Mouse (Mus musculus) CH12.LX (cell line): ENCODE data around the gene Ndufs2. TPM values are rescaled to one million over a fixed set of nuclear protein-coding genes. Genes with fewer than 3 reads are reported as not detected.

Experiments
- DNase-seq: peaks from one replicate; pipeline ENCODE4 v3.0.0-alpha.2; 2013; ENCODE audit errors: extremely low read depth
- H3K27ac ChIP-seq: 2 replicates; pipeline ENCODE4 v1.5.1; 2012; ENCODE audit warnings: low read depth, mild to moderate bottlenecking, control low read depth, moderate library complexity; ENCODE audit not compliant: insufficient read depth
- H3K27me3 ChIP-seq: replicated peaks from 2 replicates; pipeline ENCODE3; 2012; ENCODE audit warnings: inconsistent platforms
- H3K36me3 ChIP-seq, 2 experiments: replicated peaks in 1 of 2; 2 replicates each; pipeline versions ENCODE3 to v1.6.1; 2012; ENCODE audit warnings: inconsistent platforms in 1 of 2, low read length in 1 of 2, mild to moderate bottlenecking in 1 of 2, mixed read lengths in 1 of 2, moderate library complexity in 1 of 2; ENCODE audit not compliant: control insufficient read depth in 1 of 2, insufficient read depth in 1 of 2
- H3K4me1 ChIP-seq, 2 experiments: 2 replicates each; pipeline ENCODE4 v1.6.1; 2012; ENCODE audit warnings: inconsistent platforms in 1 of 2, moderate library complexity in 1 of 2; ENCODE audit not compliant: insufficient read depth in 2 of 2, control insufficient read depth in 1 of 2
- H3K4me2 ChIP-seq: 2 replicates; pipeline ENCODE4 v1.6.1; 2012; ENCODE audit warnings: low read depth, mild to moderate bottlenecking, control low read depth; ENCODE audit not compliant: poor library complexity, insufficient read depth, severe bottlenecking
- H3K4me3 ChIP-seq, 3 experiments: fragments of 150-350 bp in 1 of 3; sonication (generic) in 1 of 3; replicated peaks in 1 of 3; 2 replicates each; pipeline versions ENCODE3 to v1.5.1; 2011 to 2012; ENCODE audit warnings: low read depth in 2 of 3, low read length in 2 of 3, mild to moderate bottlenecking in 2 of 3, moderate library complexity in 2 of 3, control low read depth in 1 of 3, improper control_type of control experiment in 1 of 3, inconsistent platforms in 1 of 3, mixed read lengths in 1 of 3; ENCODE audit not compliant: poor library complexity in 1 of 3
- H3K79me2 ChIP-seq: replicated peaks from 2 replicates; pipeline ENCODE4 v1.6.1; 2012; ENCODE audit warnings: mild to moderate bottlenecking, moderate library complexity; ENCODE audit not compliant: control insufficient read depth, poor library complexity, insufficient read depth, severe bottlenecking; ENCODE audit errors: extremely low read depth
- H3K9ac ChIP-seq: 2 replicates; pipeline ENCODE4 v1.6.1; 2012; ENCODE audit warnings: low read depth, mild to moderate bottlenecking, control low read depth, moderate library complexity; ENCODE audit not compliant: insufficient read depth
- H3K9me3 ChIP-seq: replicated peaks from 2 replicates; pipeline ENCODE3; 2012; ENCODE audit warnings: low read length, inconsistent platforms, mixed read lengths
- BHLHE40 ChIP-seq: IDR thresholded peaks from 2 replicates; pipeline ENCODE4 v1.6.1; 2011; ENCODE audit warnings: mild to moderate bottlenecking, low read depth, low read length, improper control_type of control experiment
- CTCF ChIP-seq, 2 experiments: IDR thresholded peaks in 1 of 2; conservative IDR thresholded peaks in 1 of 2; 2 replicates each; pipeline ENCODE4 v1.5.1; 2011 to 2012; ENCODE audit warnings: low read depth in 2 of 2, low read length in 2 of 2, improper control_type of control experiment in 1 of 2, inconsistent platforms in 1 of 2, mild to moderate bottlenecking in 1 of 2, moderate library complexity in 1 of 2
- ETS1 ChIP-seq: conservative IDR thresholded peaks from 2 replicates; pipeline ENCODE4 v1.6.1; 2012; ENCODE audit warnings: low read depth, mild to moderate bottlenecking, inconsistent platforms, low read length, improper control_type of control experiment, moderate library complexity
- IRF4 ChIP-seq: IDR thresholded peaks from 2 replicates; pipeline ENCODE4 v1.6.1; 2014; ENCODE audit warnings: low read depth, mild to moderate bottlenecking, inconsistent platforms, low read length, improper control_type of control experiment
- JUND ChIP-seq: conservative IDR thresholded peaks from 2 replicates; pipeline ENCODE4 v1.6.1; 2011; ENCODE audit warnings: low read depth, low read length, improper control_type of control experiment
- MAFK ChIP-seq: IDR thresholded peaks from 2 replicates; pipeline ENCODE4 v1.6.1; 2011; ENCODE audit warnings: low read length, improper control_type of control experiment; ENCODE audit not compliant: insufficient replicate concordance
- MAX ChIP-seq: IDR thresholded peaks from 2 replicates; pipeline ENCODE4 v1.6.1; 2011; ENCODE audit warnings: low read length, improper control_type of control experiment
- MAZ ChIP-seq: IDR thresholded peaks from 2 replicates; pipeline ENCODE4 v1.6.1; 2012; ENCODE audit warnings: low read depth, mild to moderate bottlenecking, inconsistent platforms, low read length, improper control_type of control experiment, moderate library complexity
- MXI1 ChIP-seq: IDR thresholded peaks from 2 replicates; pipeline ENCODE4 v1.6.1; 2011; ENCODE audit warnings: mild to moderate bottlenecking, low read depth, low read length, improper control_type of control experiment
- MYC ChIP-seq: IDR thresholded peaks from 2 replicates; pipeline ENCODE4 v1.6.1; 2011; ENCODE audit warnings: low read depth, mild to moderate bottlenecking, improper control_type of control experiment, low read length
- NELFE ChIP-seq: IDR thresholded peaks from 2 replicates; pipeline ENCODE4 v1.6.1; 2011; ENCODE audit warnings: low read depth, low read length, improper control_type of control experiment
- NRF1 ChIP-seq: IDR thresholded peaks from 2 replicates; pipeline ENCODE4 v1.6.1; 2014; ENCODE audit warnings: low read depth, mild to moderate bottlenecking, inconsistent platforms, low read length, improper control_type of control experiment, moderate library complexity
- RAD21 ChIP-seq: IDR thresholded peaks from 2 replicates; pipeline ENCODE4 v1.6.1; 2011; ENCODE audit warnings: low read depth, mild to moderate bottlenecking, low read length, improper control_type of control experiment, moderate library complexity
- SMC3 ChIP-seq: IDR thresholded peaks from 2 replicates; pipeline ENCODE4 v1.6.1; 2011; ENCODE audit warnings: low read depth, low read length, improper control_type of control experiment
- TBP ChIP-seq: conservative IDR thresholded peaks from 2 replicates; pipeline ENCODE4 v1.6.1; 2011; ENCODE audit warnings: low read depth, low read length, improper control_type of control experiment
- TCF12 ChIP-seq: IDR thresholded peaks from 2 replicates; pipeline ENCODE4 v1.6.1; 2014; ENCODE audit warnings: low read depth, mild to moderate bottlenecking, inconsistent platforms, low read length, improper control_type of control experiment
- ZC3H11A ChIP-seq: IDR thresholded peaks from 2 replicates; pipeline ENCODE4 v1.6.1; 2012; ENCODE audit warnings: low read depth, mild to moderate bottlenecking, inconsistent platforms, low read length, improper control_type of control experiment
- ZKSCAN1 ChIP-seq: IDR thresholded peaks from 2 replicates; pipeline ENCODE4 v1.6.1; 2012; ENCODE audit warnings: low read depth, inconsistent platforms, low read length, improper control_type of control experiment, borderline replicate concordance
- ZMIZ1 ChIP-seq: IDR thresholded peaks from 2 replicates; pipeline ENCODE4 v1.6.1; 2012; ENCODE audit warnings: low read depth, mild to moderate bottlenecking, inconsistent platforms, low read length, improper control_type of control experiment
- dilution Hi-C: fragments of 300-500 bp; cut with MboI; formaldehyde crosslinking; loops from 2 replicates; pipeline ENCODE4 v1.14.3; 2020; ENCODE audit warnings: low sequenced_read_pairs; ENCODE audit not compliant: extremely low pct_unique_long_range_greater_than_20kb, extremely low pct_ligation_motif_present
- in situ Hi-C: fragments of 300-500 bp; cut with MboI; formaldehyde crosslinking; loops from 3 replicates; pipeline ENCODE4 v1.14.3; 2019; ENCODE audit warnings: low sequenced_read_pairs, low pct_ligation_motif_present, low pct_unique_long_range_greater_than_20kb, mixed read lengths
- polyA plus RNA-seq: library from polyadenylated mRNA; unstranded; fragments of >175 nt; gene quantifications from 2 replicates; pipeline ENCODE4 v1.2.1, GENCODE M21; 2012; ENCODE audit warnings: low read depth; ENCODE audit not compliant: insufficient read length
- total RNA-seq, 2 experiments: library from RNA; depleted of rRNA; stranded (reverse); fragments of 300-350 nt in 1 of 2; fragments of >200 nt in 1 of 2; gene quantifications; 2 replicates each; pipeline ENCODE4 v1.2.3; 2012 to 2014

Ndufs2 gene
- total and polyA plus RNA-seq, 3 experiments: 242 to 265 (median 242) TPM

DNA sequence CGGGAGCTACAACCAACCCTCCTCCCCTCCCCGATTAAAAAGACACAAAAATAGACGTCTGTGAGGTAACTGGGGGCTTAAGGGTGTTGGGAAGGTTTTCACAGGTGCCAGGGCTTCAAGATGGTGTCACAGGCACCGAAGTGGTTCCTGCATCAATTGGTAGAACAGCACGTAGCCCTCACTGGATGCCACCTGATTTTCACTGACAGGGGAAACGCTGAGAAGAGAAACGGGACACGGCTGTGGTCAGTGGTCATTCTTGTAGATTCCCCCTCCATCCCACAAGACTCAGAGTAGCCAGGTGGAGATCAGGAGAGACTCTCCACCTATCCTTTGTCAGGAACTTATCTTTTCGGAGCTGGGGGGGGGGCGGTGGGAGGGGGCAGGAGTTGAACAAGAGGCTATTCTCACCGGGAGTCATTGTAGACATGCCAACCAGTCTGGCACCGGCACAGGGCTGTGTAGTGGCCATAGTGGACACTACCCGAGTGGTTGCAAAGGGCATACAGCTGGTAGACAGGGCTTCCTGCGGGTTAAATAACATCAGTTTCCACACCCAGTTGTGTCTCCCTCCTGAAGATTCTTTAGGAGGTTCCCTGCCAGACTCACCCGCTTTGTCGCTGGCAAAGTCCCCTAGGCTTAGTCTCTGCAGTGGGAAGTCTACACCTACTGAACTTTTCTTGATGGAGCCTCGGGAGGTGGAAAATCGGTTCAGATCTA lies 31.1 kb upstream of the Ndufs2 start:
- Histone ChIP-seq H3K4me1 (peaks cover 0 to 37% of the 10 kb centered on the region in 2 experiments; a peak in 2 of 4 replicates), H3K27ac (no peak overlapping the region), H3K4me2 (peak overlapping the region; percentile 70; the same call in 1 of the 2 replicates), H3K79me2 (0 out of 2 replicates have a peak, but pooled peaks cover 3% of the 10 kb centered on the region), H3K36me3 (peaks cover 35 to 67% of the 10 kb centered on the region in 2 experiments), H3K27me3 (no peaks in the 10 kb centered on the region), H3K4me3 (peak overlapping the region in 1 of 3 experiments; percentile 59), H3K9ac (peak overlapping the region; percentile 77; the same call in 1 of the 2 replicates), H3K9me3 (no peaks in the 10 kb centered on the region)
- no peak for DNase-seq
- in situ Hi-C loops (no loop called here), dilution Hi-C loops (no loop called here)
- TF ChIP-seq MAZ (no peak), NELFE (no peak), ZMIZ1 (no peak), MAX (no peak), ETS1 (no peak), TBP (no peak), MXI1 (no peak), BHLHE40 (no peak), MYC (no peak), IRF4 (no peak), ZC3H11A (no peak), ZKSCAN1 (no peak)

DNA sequence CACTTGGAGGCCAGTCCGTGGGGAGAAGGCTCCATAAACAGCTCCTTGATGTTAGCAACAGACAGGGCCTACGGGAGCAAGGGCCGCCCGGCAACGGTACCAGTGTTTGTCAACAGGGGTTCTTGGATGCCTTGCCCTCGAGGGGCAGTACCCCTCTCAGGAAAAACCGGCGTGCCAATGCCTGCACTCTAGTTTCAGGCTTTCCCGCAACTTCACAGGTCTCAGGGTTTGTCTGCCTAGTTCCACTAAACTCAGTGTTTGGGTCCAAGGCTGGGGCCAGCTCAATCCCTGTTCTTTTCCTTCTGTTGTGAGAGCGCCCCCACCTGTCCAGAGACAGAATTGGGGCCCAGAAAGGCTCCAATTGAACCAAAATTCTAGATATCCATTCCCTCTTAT lies 30.3 kb upstream of the Ndufs2 start:
- dilution Hi-C loops (no loop called here), in situ Hi-C loops (no loop called here)
- Histone ChIP-seq H3K27me3 (no peaks in the 10 kb centered on the region), H3K4me2 (peak overlapping the region; percentile 70), H3K79me2 (no peaks in the 10 kb centered on the region), H3K4me3 (peak overlapping the region; percentile 59 to 92 (median 70)), H3K27ac (peak overlapping the region; percentile 58), H3K9me3 (no peaks in the 10 kb centered on the region), H3K9ac (peak overlapping the region; percentile 77), H3K36me3 (peaks cover 41 to 72% of the 10 kb centered on the region in 2 experiments), H3K4me1 (peaks cover 0 to 31% of the 10 kb centered on the region in 2 experiments; a peak in 2 of 4 replicates)
- peak; percentile 78 for DNase-seq
- TF ChIP-seq RAD21 (peak; percentile 37), IRF4 (0 out of 2 replicates have a peak, but pooled peaks have one; percentile 3), JUND (no peak), NRF1 (0 out of 2 replicates have a peak, but pooled peaks have one; percentile 13), CTCF (conservative IDR thresholded peaks at IDR 0.05 in 1 of 2, IDR thresholded peaks at IDR 0.05 in 1 of 2; ENCODE audit: low read depth in 2 of 2, low read length in 2 of 2) (peak; percentile 65 to 77), MAFK (no peak), SMC3 (peak; percentile 48; the same call in 1 of the 2 replicates), TCF12 (peak; percentile 0; the same call in 1 of the 2 replicates), TBP (no peak)
